Mouse (Mus musculus): ENCODE data around the gene Plppr1.
A peak's percentile ranks its signal among the peaks of the same experiment; 100 is the strongest.
"Not testable (repeated sequence)": the region's sequence is repeated elsewhere in the genome, so short reads cannot be mapped to it uniquely, and the experiment has no call there.

Plppr1 gene

GRCm38 (mm10) chr4:49232206-49233031 is 173.3 kb downstream of the Plppr1 start:
- DNase-seq (ENCODE audit: low read depth), result no peak

GRCm38 (mm10) chr4:49233032-49233406 is 173.9 kb downstream of the Plppr1 start:
- DNase-seq (ENCODE audit: low read depth), result no peak

- no peak for DNase-seq (ENCODE audit: low read depth)
Observed at GRCm38 (mm10) chr4:49238111-49238510, 179.0 kb downstream of the Plppr1 start.

- DNase-seq (ENCODE audit: low read depth), result no peak
Observed at GRCm38 (mm10) chr4:49239451-49239850, 180.4 kb downstream of the Plppr1 start.

GRCm38 (mm10) chr4:49244791-49245190 is 185.7 kb downstream of the Plppr1 start:
- no peak for DNase-seq (ENCODE audit: low read depth)

- DNase-seq (ENCODE audit: low read depth), result no peak
Observed at GRCm38 (mm10) chr4:49245274-49245673, 186.2 kb downstream of the Plppr1 start.

GRCm38 (mm10) chr4:49251262-49251661 is 192.2 kb downstream of the Plppr1 start:
- DNase-seq (ENCODE audit: low read depth), result no peak

GRCm38 (mm10) chr4:49252169-49252568 is 193.1 kb downstream of the Plppr1 start:
- no peak for DNase-seq (ENCODE audit: low read depth)

- no peak for DNase-seq (ENCODE audit: low read depth)
Observed at GRCm38 (mm10) chr4:49278515-49278914, 219.4 kb downstream of the Plppr1 start.

- DNase-seq (ENCODE audit: low read depth), result no peak
Observed at GRCm38 (mm10) chr4:49284692-49285291, 225.7 kb downstream of the Plppr1 start.

GRCm38 (mm10) chr4:49285340-49286196 is 226.5 kb downstream of the Plppr1 start:
- DNase-seq (ENCODE audit: low read depth), result no peak

- no peak for DNase-seq (ENCODE audit: low read depth)
Observed at GRCm38 (mm10) chr4:49286197-49286492, 227.1 kb downstream of the Plppr1 start.

GRCm38 (mm10) chr4:49296434-49296833 is 237.4 kb downstream of the Plppr1 start:
- DNase-seq (ENCODE audit: low read depth), result no peak

GRCm38 (mm10) chr4:49299576-49299975 is 240.5 kb downstream of the Plppr1 start:
- DNase-seq (ENCODE audit: low read depth), result no peak

GRCm38 (mm10) chr4:49321903-49322635 is 263.0 kb downstream of the Plppr1 start:
- DNase-seq (ENCODE audit: low read depth), result peak; percentile 18

GRCm38 (mm10) chr4:49337949-49338348 is 278.9 kb downstream of the Plppr1 start:
- not testable (repeated sequence) for DNase-seq (ENCODE audit: low read depth)

GRCm38 (mm10) chr4:49340091-49340490 is 281.0 kb downstream of the Plppr1 start:
- DNase-seq (ENCODE audit: low read depth), result not testable (repeated sequence)

- not testable (repeated sequence) for DNase-seq (ENCODE audit: low read depth)
Observed at GRCm38 (mm10) chr4:49348001-49348400, 288.9 kb downstream of the Plppr1 start.

- DNase-seq (ENCODE audit: low read depth), result no peak
Observed at GRCm38 (mm10) chr4:49348677-49349076, 289.6 kb downstream of the Plppr1 start.

- DNase-seq (ENCODE audit: low read depth), result no peak
Observed at GRCm38 (mm10) chr4:49350470-49350869, 291.4 kb downstream of the Plppr1 start.

GRCm38 (mm10) chr4:49357097-49357496 is 298.0 kb downstream of the Plppr1 start:
- no peak for DNase-seq (ENCODE audit: low read depth)

- DNase-seq (ENCODE audit: low read depth), result not testable (repeated sequence)
Observed at GRCm38 (mm10) chr4:49368046-49368445, 309.0 kb downstream of the Plppr1 start.
